Mouse (Mus musculus): ENCODE measurements around the gene Art3.

- TF ChIP-seq CTCF (IDR thresholded peaks at IDR 0.05; ENCODE audit: low read depth) (no peak), EP300 (IDR thresholded peaks at IDR 0.05; ENCODE audit: low read depth) (no peak)
These were observed 103.0 kb downstream of the Art3 start for GRCm38 (mm10) chr5:92434571-92434985.

All from heart, postnatal 0 days (tissue).